Mouse (Mus musculus): ENCODE measurements around the gene Gm13090. TPM values are rescaled to one million over a fixed set of nuclear protein-coding genes. Genes with fewer than 3 reads are reported as not detected.

The Gm13090 gene
- polyA plus RNA-seq, 1 experiment from 2014 or later = not detected

- Histone ChIP-seq H3K27me3 (no peaks in the 10 kb centered on the region), H3K4me2 (replicated peaks) (no peak overlapping the region), H3K9me3 (replicated peaks) (no peaks in the 10 kb centered on the region), H3K9ac (no peak overlapping the region), H3K36me3 (no peaks in the 10 kb centered on the region), H3K4me1 (no peaks in the 10 kb centered on the region), H3K4me3 (replicated peaks) (no peak overlapping the region), H3K27ac (replicated peaks) (no peak overlapping the region)
- ATAC-seq (ENCODE audit: insufficient number of reproducible peaks, low FRiP score, low TSS enrichment, low read depth) = no peak
- 76% methylated on average over 4 of the region's 4 CpGs for WGBS
Observed at GRCm38 (mm10) chr4:151068751-151069150, 20.6 kb upstream of the Gm13090 start.

- Histone ChIP-seq H3K9me3 (replicated peaks) (no peaks in the 10 kb centered on the region), H3K27me3 (no peaks in the 10 kb centered on the region), H3K4me3 (replicated peaks) (no peak overlapping the region), H3K4me2 (replicated peaks) (no peak overlapping the region), H3K36me3 (0 out of 2 replicates have a peak, but pooled peaks cover 5% of the 10 kb centered on the region), H3K4me1 (no peaks in the 10 kb centered on the region), H3K27ac (replicated peaks) (no peak overlapping the region), H3K9ac (no peak overlapping the region)
- WGBS = 81% methylated on average over 7 of the region's 7 CpGs
- ATAC-seq (ENCODE audit: insufficient number of reproducible peaks, low FRiP score, low TSS enrichment, low read depth) = no peak
Observed at GRCm38 (mm10) chr4:151070962-151071361, 18.4 kb upstream of the Gm13090 start.

GRCm38 (mm10) chr4:151073108-151073744 lies 16.1 kb upstream of the Gm13090 start:
- Histone ChIP-seq H3K9ac (no peak overlapping the region), H3K4me2 (replicated peaks) (no peak overlapping the region), H3K27ac (replicated peaks) (no peak overlapping the region), H3K36me3 (peaks cover 22% of the 10 kb centered on the region), H3K27me3 (no peaks in the 10 kb centered on the region), H3K4me1 (no peaks in the 10 kb centered on the region), H3K9me3 (replicated peaks) (no peaks in the 10 kb centered on the region), H3K4me3 (replicated peaks) (no peak overlapping the region)
- no peak; the same call in 1 of the 2 replicates for ATAC-seq (ENCODE audit: insufficient number of reproducible peaks, low FRiP score, low TSS enrichment, low read depth)
- WGBS = 46% methylated on average over 13 of the region's 13 CpGs

- peaks cover 22% of the 10 kb centered on the region for H3K36me3 ChIP-seq
- ATAC-seq (ENCODE audit: insufficient number of reproducible peaks, low FRiP score, low TSS enrichment, low read depth) = no peak
- 93% methylated on average over 15 of the region's 15 CpGs for WGBS
Observed at GRCm38 (mm10) chr4:151074817-151075216, 14.6 kb upstream of the Gm13090 start.

GRCm38 (mm10) chr4:151081355-151081754 lies 8.0 kb upstream of the Gm13090 start:
- peaks cover 22% of the 10 kb centered on the region for H3K36me3 ChIP-seq
- WGBS = 69% methylated on average over 2 of the region's 2 CpGs
- no peak overlapping the region for H3K4me2 ChIP-seq (replicated peaks)

More at GRCm38 (mm10) chr4:151074817-151075216, 14.6 kb upstream of the Gm13090 start:
- Histone ChIP-seq H3K4me3 (replicated peaks) (no peak overlapping the region), H3K9me3 (replicated peaks) (no peaks in the 10 kb centered on the region), H3K4me1 (no peaks in the 10 kb centered on the region), H3K27me3 (no peaks in the 10 kb centered on the region), H3K27ac (replicated peaks) (no peak overlapping the region), H3K4me2 (replicated peaks) (no peak overlapping the region), H3K9ac (no peak overlapping the region)

GRCm38 (mm10) chr4:151081977-151082376 lies 7.4 kb upstream of the Gm13090 start:
- 90% methylated on average over 13 of the region's 13 CpGs for whole genome bisulfite sequencing
- Histone ChIP-seq H3K27me3 (no peaks in the 10 kb centered on the region), H3K9ac (no peak overlapping the region), H3K27ac (replicated peaks) (no peak overlapping the region), H3K36me3 (peaks cover 17% of the 10 kb centered on the region), H3K4me2 (replicated peaks) (no peak overlapping the region), H3K4me3 (replicated peaks) (no peak overlapping the region), H3K9me3 (replicated peaks) (no peaks in the 10 kb centered on the region), H3K4me1 (no peaks in the 10 kb centered on the region)
- ATAC-seq (ENCODE audit: insufficient number of reproducible peaks, low FRiP score, low TSS enrichment, low read depth) = no peak

More at GRCm38 (mm10) chr4:151081355-151081754, 8.0 kb upstream of the Gm13090 start:
- Histone ChIP-seq H3K4me1 (no peaks in the 10 kb centered on the region), H3K27ac (replicated peaks) (no peak overlapping the region), H3K9ac (no peak overlapping the region), H3K27me3 (no peaks in the 10 kb centered on the region), H3K9me3 (replicated peaks) (no peaks in the 10 kb centered on the region), H3K4me3 (replicated peaks) (no peak overlapping the region)
- ATAC-seq (ENCODE audit: insufficient number of reproducible peaks, low FRiP score, low TSS enrichment, low read depth) = no peak

- H3K4me2 ChIP-seq (replicated peaks) = no peak overlapping the region
- no peaks in the 10 kb centered on the region for H3K4me1 ChIP-seq
- no peak overlapping the region for H3K9ac ChIP-seq
- no peak for ATAC-seq (ENCODE audit: insufficient number of reproducible peaks, low FRiP score, low TSS enrichment, low read depth)
- no peaks in the 10 kb centered on the region for H3K27me3 ChIP-seq
- H3K36me3 ChIP-seq = peaks cover 6% of the 10 kb centered on the region; the same call in 1 of the 2 replicates
- no peaks in the 10 kb centered on the region for H3K9me3 ChIP-seq (replicated peaks)
- H3K27ac ChIP-seq (replicated peaks) = no peak overlapping the region
- WGBS = 78% methylated on average over 5 of the region's 5 CpGs
- H3K4me3 ChIP-seq (replicated peaks) = no peak overlapping the region
Observed at GRCm38 (mm10) chr4:151083027-151083426, 6.3 kb upstream of the Gm13090 start.

- H3K9me3 ChIP-seq (replicated peaks) = no peaks in the 10 kb centered on the region
- no peak overlapping the region for H3K27ac ChIP-seq (replicated peaks)
- H3K36me3 ChIP-seq = 0 out of 2 replicates have a peak, but pooled peaks cover 2% of the 10 kb centered on the region
- no peak overlapping the region for H3K4me2 ChIP-seq (replicated peaks)
- no peak for ATAC-seq (ENCODE audit: insufficient number of reproducible peaks, low FRiP score, low TSS enrichment, low read depth)
- H3K4me1 ChIP-seq = no peaks in the 10 kb centered on the region; the same call in 1 of the 2 replicates
- H3K27me3 ChIP-seq = no peaks in the 10 kb centered on the region
- no peak overlapping the region for H3K9ac ChIP-seq
- 100% methylated on average over 1 of the region's 1 CpGs for WGBS
- H3K4me3 ChIP-seq (replicated peaks) = no peak overlapping the region
Observed at GRCm38 (mm10) chr4:151087358-151087757, 2.0 kb upstream of the Gm13090 start.

- Histone ChIP-seq H3K9ac (no peak overlapping the region), H3K9me3 (replicated peaks) (no peaks in the 10 kb centered on the region), H3K36me3 (0 out of 2 replicates have a peak, but pooled peaks cover 2% of the 10 kb centered on the region), H3K4me1 (no peaks in the 10 kb centered on the region; the same call in 1 of the 2 replicates), H3K4me3 (replicated peaks) (no peak overlapping the region), H3K27ac (replicated peaks) (no peak overlapping the region), H3K4me2 (replicated peaks) (no peak overlapping the region), H3K27me3 (no peaks in the 10 kb centered on the region)
- WGBS = 86% methylated on average over 14 of the region's 14 CpGs
- no peak for ATAC-seq (ENCODE audit: insufficient number of reproducible peaks, low FRiP score, low TSS enrichment, low read depth)
Observed at GRCm38 (mm10) chr4:151088819-151089218, 551 bp upstream of the Gm13090 start.

- Histone ChIP-seq H3K9ac (no peak overlapping the region), H3K36me3 (no peaks in the 10 kb centered on the region), H3K4me3 (replicated peaks) (no peak overlapping the region), H3K27me3 (no peaks in the 10 kb centered on the region), H3K27ac (replicated peaks) (no peak overlapping the region), H3K4me1 (0 out of 2 replicates have a peak, but pooled peaks cover 4% of the 10 kb centered on the region), H3K4me2 (replicated peaks) (no peak overlapping the region), H3K9me3 (replicated peaks) (no peaks in the 10 kb centered on the region)
- WGBS = 35% methylated on average over 2 of the region's 2 CpGs
- no peak for ATAC-seq (ENCODE audit: insufficient number of reproducible peaks, low FRiP score, low TSS enrichment, low read depth)
Observed at GRCm38 (mm10) chr4:151095207-151095606, 5.8 kb downstream of the Gm13090 start.

GRCm38 (mm10) chr4:151096334-151097103 lies 7.1 kb downstream of the Gm13090 start:
- Histone ChIP-seq H3K4me2 (replicated peaks) (no peak overlapping the region), H3K4me1 (0 out of 2 replicates have a peak, but pooled peaks cover 4% of the 10 kb centered on the region), H3K36me3 (no peaks in the 10 kb centered on the region), H3K27me3 (no peaks in the 10 kb centered on the region), H3K9me3 (replicated peaks) (no peaks in the 10 kb centered on the region), H3K9ac (no peak overlapping the region), H3K27ac (replicated peaks) (no peak overlapping the region), H3K4me3 (replicated peaks) (no peak overlapping the region)
- WGBS = 73% methylated on average over 18 of the region's 18 CpGs
- ATAC-seq (ENCODE audit: insufficient number of reproducible peaks, low FRiP score, low TSS enrichment, low read depth) = no peak

Data from embryonic facial prominence, embryonic 15.5 days (tissue).